Comparison of ENCODE assay signal across 19 mouse cellular contexts in genomic region chr3:21948074-21948659, GRCm38 (mm10).
DNase-seq lines count a peak whose midpoint lies in the region; ATAC-seq lines count a peak whose summit lies in the region.
"Had no signal": no experiment of that assay in that cellular context is flagged by ENCODE, and none has a peak within 500 bp of the region (broad histone marks: within the 10 kb centered on the region; RNA-seq: fewer than 3 reads in every experiment).

No protein-coding gene starts in this region.

- H3K4me3 ChIP-seq in forebrain, embryonic 12.5 days (replicated peaks): no peak overlapping the region
- H3K4me3 ChIP-seq in forebrain, embryonic 15.5 days: no peak overlapping the region
- no peak overlapping the region for H3K4me3 ChIP-seq in lung, embryonic 15.5 days
- no peak overlapping the region for H3K4me3 ChIP-seq in hindbrain, embryonic 12.5 days
- no peak overlapping the region for H3K4me3 ChIP-seq in midbrain, embryonic 12.5 days
- H3K4me3 ChIP-seq: embryonic facial prominence, embryonic 10.5 days; heart, embryonic 10.5 days; limb, embryonic 12.5 days; liver, embryonic 12.5 days; stomach, embryonic 15.5 days had no signal

- no peak overlapping the region for H3K9ac ChIP-seq in forebrain, embryonic 12.5 days
- H3K9ac ChIP-seq in forebrain, embryonic 15.5 days (replicated peaks): no peak overlapping the region
- no peak overlapping the region for H3K9ac ChIP-seq in lung, embryonic 15.5 days
- no peak overlapping the region for H3K9ac ChIP-seq in hindbrain, embryonic 12.5 days
- H3K9ac ChIP-seq in midbrain, embryonic 12.5 days (replicated peaks): no peak overlapping the region
- H3K9ac ChIP-seq: limb, embryonic 12.5 days; liver, embryonic 12.5 days; stomach, embryonic 15.5 days had no signal

- 0 out of 2 replicates have a peak overlapping the region, but pooled peaks have one; percentile 25 for H3K27ac ChIP-seq in forebrain, embryonic 12.5 days
- H3K27ac ChIP-seq in forebrain, embryonic 15.5 days (replicated peaks): no peak overlapping the region
- peak overlapping the region; percentile 35 for H3K27ac ChIP-seq in lung, embryonic 15.5 days
- H3K27ac ChIP-seq in hindbrain, embryonic 12.5 days: 0 out of 2 replicates have a peak overlapping the region, but pooled peaks have one; percentile 35
- H3K27ac ChIP-seq in midbrain, embryonic 12.5 days (replicated peaks): peak overlapping the region; percentile 17; the same call in 1 of the 2 replicates
- H3K27ac ChIP-seq: embryonic facial prominence, embryonic 10.5 days; heart, embryonic 10.5 days; limb, embryonic 12.5 days; liver, embryonic 12.5 days; stomach, embryonic 15.5 days had no signal

- DNase-seq in lung, postnatal 10 days: no peak
- DNase-seq in embryo, embryonic 11 days: no peak
- DNase-seq in adrenal gland, postnatal 36 days: no peak
- DNase-seq: adrenal gland, postnatal 25 days; cerebellum, adult 9-11 months; kidney, postnatal 36 days; layer of hippocampus, postnatal 36 days; thymus, postnatal 36 days had no signal

- no peak overlapping the region for H3K4me2 ChIP-seq in forebrain, embryonic 12.5 days
- H3K4me2 ChIP-seq in forebrain, embryonic 15.5 days (replicated peaks): no peak overlapping the region
- H3K4me2 ChIP-seq in lung, embryonic 15.5 days: no peak overlapping the region
- H3K4me2 ChIP-seq in hindbrain, embryonic 12.5 days (replicated peaks): no peak overlapping the region
- no peak overlapping the region for H3K4me2 ChIP-seq in midbrain, embryonic 12.5 days (replicated peaks)
- H3K4me2 ChIP-seq: limb, embryonic 12.5 days; liver, embryonic 12.5 days; stomach, embryonic 15.5 days had no signal

- no peaks in the 10 kb centered on the region; the same call in 1 of the 2 replicates for H3K27me3 ChIP-seq in forebrain, embryonic 12.5 days
- H3K27me3 ChIP-seq in forebrain, embryonic 15.5 days: no peaks in the 10 kb centered on the region
- no peaks in the 10 kb centered on the region for H3K27me3 ChIP-seq in lung, embryonic 15.5 days
- no peaks in the 10 kb centered on the region for H3K27me3 ChIP-seq in hindbrain, embryonic 12.5 days
- no peaks in the 10 kb centered on the region for H3K27me3 ChIP-seq in midbrain, embryonic 12.5 days
- H3K27me3 ChIP-seq: limb, embryonic 12.5 days; liver, embryonic 12.5 days; stomach, embryonic 15.5 days had no signal

- 56% methylated on average over 4 of the region's 4 CpGs for WGBS in forebrain, embryonic 12.5 days
- 64% methylated on average over 4 of the region's 4 CpGs for WGBS in forebrain, embryonic 15.5 days
- WGBS in lung, embryonic 15.5 days: 66% methylated on average over 4 of the region's 4 CpGs
- 55% methylated on average over 4 of the region's 4 CpGs for WGBS in hindbrain, embryonic 12.5 days
- 56% methylated on average over 4 of the region's 4 CpGs for WGBS in midbrain, embryonic 12.5 days

- H3K4me1 ChIP-seq in forebrain, embryonic 12.5 days: peaks cover 18% of the 10 kb centered on the region
- no peaks in the 10 kb centered on the region for H3K4me1 ChIP-seq in forebrain, embryonic 15.5 days
- H3K4me1 ChIP-seq in lung, embryonic 15.5 days: peaks cover 27% of the 10 kb centered on the region
- H3K4me1 ChIP-seq in hindbrain, embryonic 12.5 days: peaks cover 14% of the 10 kb centered on the region
- peaks cover 15% of the 10 kb centered on the region for H3K4me1 ChIP-seq in midbrain, embryonic 12.5 days

- no peak for ATAC-seq in forebrain, embryonic 12.5 days (ENCODE audit: low FRiP score)
- ATAC-seq in forebrain, embryonic 15.5 days (replicated peaks): no peak
- ATAC-seq in lung, embryonic 15.5 days (ENCODE audit: borderline replicate concordance, extremely low read depth, low FRiP score, low TSS enrichment): no peak
- ATAC-seq in hindbrain, embryonic 12.5 days (ENCODE audit: low FRiP score): peak; percentile 67
- ATAC-seq in midbrain, embryonic 12.5 days (ENCODE audit: low FRiP score, low read depth): peak; percentile 56
- ATAC-seq: intestine, embryonic 16.5 days; liver, embryonic 12.5 days had no signal

- no peaks in the 10 kb centered on the region for H3K9me3 ChIP-seq in forebrain, embryonic 12.5 days
- H3K9me3 ChIP-seq in forebrain, embryonic 15.5 days: no peaks in the 10 kb centered on the region
- H3K9me3 ChIP-seq in lung, embryonic 15.5 days: no peaks in the 10 kb centered on the region
- no peaks in the 10 kb centered on the region for H3K9me3 ChIP-seq in hindbrain, embryonic 12.5 days (replicated peaks)
- H3K9me3 ChIP-seq in midbrain, embryonic 12.5 days: no peaks in the 10 kb centered on the region
- H3K9me3 ChIP-seq: embryonic facial prominence, embryonic 10.5 days; heart, embryonic 10.5 days; limb, embryonic 12.5 days; liver, embryonic 12.5 days; stomach, embryonic 15.5 days had no signal

- no peaks in the 10 kb centered on the region for H3K36me3 ChIP-seq in forebrain, embryonic 12.5 days (replicated peaks)
- no peaks in the 10 kb centered on the region for H3K36me3 ChIP-seq in forebrain, embryonic 15.5 days
- H3K36me3 ChIP-seq in lung, embryonic 15.5 days: no peaks in the 10 kb centered on the region
- no peaks in the 10 kb centered on the region for H3K36me3 ChIP-seq in hindbrain, embryonic 12.5 days
- no peaks in the 10 kb centered on the region for H3K36me3 ChIP-seq in midbrain, embryonic 12.5 days
- H3K36me3 ChIP-seq: embryonic facial prominence, embryonic 10.5 days; heart, embryonic 10.5 days; limb, embryonic 12.5 days; liver, embryonic 12.5 days; stomach, embryonic 15.5 days had no signal

Comparison
In these comparisons a context has a peak if more than half of its experiments do, and no peak if none do; other contexts are left out.
1. ATAC-seq: peak in hindbrain, embryonic 12.5 days (single experiment) and midbrain, embryonic 12.5 days (single experiment); none in forebrain, embryonic 12.5 days (single experiment), forebrain, embryonic 15.5 days (single experiment) and lung, embryonic 15.5 days (single experiment).